Mouse (Mus musculus): ENCODE data around the gene Phldb1. TPM values are rescaled to one million over a fixed set of nuclear protein-coding genes. Genes with fewer than 3 reads are reported as not detected.

Gene Phldb1
- polyA plus RNA-seq, 1 experiment from 2014 or later = 38.0 TPM

- Histone ChIP-seq H3K4me1 (peaks cover 44% of the 10 kb centered on the region), H3K4me3 (no peak overlapping the region), H3K36me3 (peaks cover 52% of the 10 kb centered on the region), H3K27me3 (no peaks in the 10 kb centered on the region), H3K9ac (no peak overlapping the region), H3K27ac (no peak overlapping the region), H3K9me3 (no peaks in the 10 kb centered on the region), H3K4me2 (no peak overlapping the region)
- ATAC-seq (ENCODE audit: insufficient number of reproducible peaks, insufficient read depth, low FRiP score, low TSS enrichment, low read depth) = no peak
- 79% methylated on average over 10 of the region's 10 CpGs for WGBS
Measured at GRCm38 (mm10) chr9:44717822-44718242, 17.2 kb downstream of the Phldb1 start.

- Histone ChIP-seq H3K9ac (no peak overlapping the region), H3K27ac (no peak overlapping the region), H3K9me3 (no peaks in the 10 kb centered on the region), H3K27me3 (no peaks in the 10 kb centered on the region), H3K36me3 (peaks cover 58% of the 10 kb centered on the region), H3K4me2 (no peak overlapping the region), H3K4me3 (no peak overlapping the region), H3K4me1 (peaks cover 39% of the 10 kb centered on the region)
- 70% methylated on average over 6 of the region's 6 CpGs for WGBS
- no peak for ATAC-seq (ENCODE audit: insufficient number of reproducible peaks, insufficient read depth, low FRiP score, low TSS enrichment, low read depth)
Measured at GRCm38 (mm10) chr9:44716997-44717821, 17.8 kb downstream of the Phldb1 start.

- ATAC-seq (ENCODE audit: insufficient number of reproducible peaks, insufficient read depth, low FRiP score, low TSS enrichment, low read depth) = no peak
- peaks cover 72% of the 10 kb centered on the region for H3K36me3 ChIP-seq
- no peaks in the 10 kb centered on the region for H3K27me3 ChIP-seq
- H3K9me3 ChIP-seq = no peaks in the 10 kb centered on the region
- H3K4me3 ChIP-seq = no peak overlapping the region
- WGBS = 95% methylated on average over 29 of the region's 29 CpGs
- H3K4me1 ChIP-seq = peaks cover 32% of the 10 kb centered on the region
- no peak overlapping the region for H3K9ac ChIP-seq
- no peak overlapping the region for H3K4me2 ChIP-seq
- no peak overlapping the region for H3K27ac ChIP-seq
Measured at GRCm38 (mm10) chr9:44715705-44716362, 19.2 kb downstream of the Phldb1 start.

- Histone ChIP-seq H3K4me3 (no peak overlapping the region), H3K36me3 (peaks cover 79% of the 10 kb centered on the region), H3K9me3 (no peaks in the 10 kb centered on the region), H3K27me3 (no peaks in the 10 kb centered on the region), H3K4me2 (no peak overlapping the region), H3K4me1 (peaks cover 25% of the 10 kb centered on the region), H3K9ac (no peak overlapping the region), H3K27ac (no peak overlapping the region)
- WGBS = 87% methylated on average over 17 of the region's 17 CpGs
- no peak for ATAC-seq (ENCODE audit: insufficient number of reproducible peaks, insufficient read depth, low FRiP score, low TSS enrichment, low read depth)
Measured at GRCm38 (mm10) chr9:44715109-44715508, 19.9 kb downstream of the Phldb1 start.

GRCm38 (mm10) chr9:44713574-44713973 is 21.4 kb downstream of the Phldb1 start:
- H3K4me2 ChIP-seq = no peak overlapping the region
- no peak overlapping the region for H3K4me3 ChIP-seq
- no peaks in the 10 kb centered on the region for H3K27me3 ChIP-seq
- H3K9ac ChIP-seq = no peak overlapping the region
- H3K4me1 ChIP-seq = peaks cover 28% of the 10 kb centered on the region
- ATAC-seq (ENCODE audit: insufficient number of reproducible peaks, insufficient read depth, low FRiP score, low TSS enrichment, low read depth) = no peak
- H3K27ac ChIP-seq = no peak overlapping the region
- WGBS = 62% methylated on average over 2 of the region's 2 CpGs
- H3K9me3 ChIP-seq = no peaks in the 10 kb centered on the region
- peaks cover 82% of the 10 kb centered on the region for H3K36me3 ChIP-seq

GRCm38 (mm10) chr9:44713080-44713479 is 21.9 kb downstream of the Phldb1 start:
- Histone ChIP-seq H3K36me3 (peaks cover 79% of the 10 kb centered on the region), H3K4me3 (no peak overlapping the region), H3K9ac (no peak overlapping the region), H3K4me2 (no peak overlapping the region), H3K9me3 (no peaks in the 10 kb centered on the region), H3K4me1 (peaks cover 31% of the 10 kb centered on the region), H3K27ac (no peak overlapping the region), H3K27me3 (no peaks in the 10 kb centered on the region)
- no peak for ATAC-seq (ENCODE audit: insufficient number of reproducible peaks, insufficient read depth, low FRiP score, low TSS enrichment, low read depth)
- 72% methylated on average over 6 of the region's 6 CpGs for WGBS

- Histone ChIP-seq H3K9me3 (no peaks in the 10 kb centered on the region), H3K36me3 (peaks cover 76% of the 10 kb centered on the region), H3K27ac (no peak overlapping the region), H3K4me2 (no peak overlapping the region), H3K27me3 (no peaks in the 10 kb centered on the region), H3K9ac (no peak overlapping the region), H3K4me1 (peaks cover 32% of the 10 kb centered on the region), H3K4me3 (no peak overlapping the region)
- WGBS = 65% methylated on average over 17 of the region's 17 CpGs
- ATAC-seq (ENCODE audit: insufficient number of reproducible peaks, insufficient read depth, low FRiP score, low TSS enrichment, low read depth) = no peak
Measured at GRCm38 (mm10) chr9:44711602-44712001, 23.4 kb downstream of the Phldb1 start.

GRCm38 (mm10) chr9:44710213-44710612 is 24.8 kb downstream of the Phldb1 start:
- H3K9me3 ChIP-seq = no peaks in the 10 kb centered on the region
- H3K9ac ChIP-seq = 0 out of 2 replicates have a peak overlapping the region, but pooled peaks have one; percentile 7
- H3K27me3 ChIP-seq = no peaks in the 10 kb centered on the region
- 76% methylated on average over 5 of the region's 5 CpGs for WGBS
- H3K4me3 ChIP-seq = no peak overlapping the region
- H3K36me3 ChIP-seq = peaks cover 76% of the 10 kb centered on the region
- H3K4me1 ChIP-seq = peaks cover 32% of the 10 kb centered on the region
- no peak for ATAC-seq (ENCODE audit: insufficient number of reproducible peaks, insufficient read depth, low FRiP score, low TSS enrichment, low read depth)
- no peak overlapping the region for H3K27ac ChIP-seq
- no peak overlapping the region for H3K4me2 ChIP-seq

GRCm38 (mm10) chr9:44709600-44709999 is 25.4 kb downstream of the Phldb1 start:
- no peak for ATAC-seq (ENCODE audit: insufficient number of reproducible peaks, insufficient read depth, low FRiP score, low TSS enrichment, low read depth)
- 50% methylated on average over 2 of the region's 2 CpGs for WGBS
- H3K9ac ChIP-seq = no peak overlapping the region
- H3K27ac ChIP-seq = peak overlapping the region; percentile 80; the same call in 1 of the 2 replicates
- H3K9me3 ChIP-seq = no peaks in the 10 kb centered on the region
- H3K4me3 ChIP-seq = no peak overlapping the region
- no peaks in the 10 kb centered on the region for H3K27me3 ChIP-seq
- H3K4me1 ChIP-seq = peaks cover 32% of the 10 kb centered on the region
- H3K36me3 ChIP-seq = peaks cover 75% of the 10 kb centered on the region
- no peak overlapping the region for H3K4me2 ChIP-seq

GRCm38 (mm10) chr9:44708925-44709324 is 26.1 kb downstream of the Phldb1 start:
- H3K9me3 ChIP-seq = no peaks in the 10 kb centered on the region
- 14% methylated on average over 6 of the region's 6 CpGs for WGBS
- peak; percentile 45; the same call in 1 of the 2 replicates for ATAC-seq (ENCODE audit: insufficient number of reproducible peaks, insufficient read depth, low FRiP score, low TSS enrichment, low read depth)
- peak overlapping the region; percentile 45 for H3K4me3 ChIP-seq
- peak overlapping the region; percentile 80 for H3K27ac ChIP-seq
- H3K36me3 ChIP-seq = peaks cover 75% of the 10 kb centered on the region
- H3K9ac ChIP-seq = peak overlapping the region; percentile 72
- peak overlapping the region; percentile 72 for H3K4me2 ChIP-seq
- no peaks in the 10 kb centered on the region for H3K27me3 ChIP-seq
- peaks cover 32% of the 10 kb centered on the region for H3K4me1 ChIP-seq

GRCm38 (mm10) chr9:44708429-44708765 is 26.6 kb downstream of the Phldb1 start:
- H3K27me3 ChIP-seq = no peaks in the 10 kb centered on the region
- peak; percentile 80 for ATAC-seq (ENCODE audit: insufficient number of reproducible peaks, insufficient read depth, low FRiP score, low TSS enrichment, low read depth)
- H3K4me3 ChIP-seq = peak overlapping the region; percentile 45
- H3K27ac ChIP-seq = peak overlapping the region; percentile 80
- WGBS = 3% methylated on average over 24 of the region's 24 CpGs
- no peaks in the 10 kb centered on the region for H3K9me3 ChIP-seq
- peak overlapping the region; percentile 72 for H3K9ac ChIP-seq
- peaks cover 75% of the 10 kb centered on the region for H3K36me3 ChIP-seq
- peak overlapping the region; percentile 72 for H3K4me2 ChIP-seq
- H3K4me1 ChIP-seq = peaks cover 28% of the 10 kb centered on the region

Data from embryonic facial prominence, embryonic 13.5 days (tissue).